Mouse (Mus musculus) E14TG2a.4 (cell line): ENCODE results near the gene Gm21312.

ENCODE experiments used
- CTCF ChIP-seq: conservative IDR thresholded peaks from 2 replicates; pipeline ENCODE4 v1.5.1; 2014; ENCODE audit warnings: low read length
- NANOG ChIP-seq: IDR thresholded peaks from 2 replicates; pipeline ENCODE4 v1.6.1; 2014; ENCODE audit warnings: borderline replicate concordance, low read length, mixed read lengths
- POU5F1 ChIP-seq: IDR thresholded peaks from 2 replicates; pipeline ENCODE4 v1.6.1; 2014; ENCODE audit warnings: low read length, borderline replicate concordance

- TF ChIP-seq CTCF, result no peak
- TF ChIP-seq NANOG, result no peak
- TF ChIP-seq POU5F1, result no peak
Measured at GRCm38 (mm10) chr10:104220303-104221021, 43.6 kb downstream of the Gm21312 start.
